Mouse (Mus musculus): ENCODE data around the gene Rnaseh2b. TPM values are rescaled to one million over a fixed set of nuclear protein-coding genes. Genes with fewer than 3 reads are reported as not detected.

Gene Rnaseh2b
- polyA plus RNA-seq, 1 experiment, result 5.0 TPM

DNA sequence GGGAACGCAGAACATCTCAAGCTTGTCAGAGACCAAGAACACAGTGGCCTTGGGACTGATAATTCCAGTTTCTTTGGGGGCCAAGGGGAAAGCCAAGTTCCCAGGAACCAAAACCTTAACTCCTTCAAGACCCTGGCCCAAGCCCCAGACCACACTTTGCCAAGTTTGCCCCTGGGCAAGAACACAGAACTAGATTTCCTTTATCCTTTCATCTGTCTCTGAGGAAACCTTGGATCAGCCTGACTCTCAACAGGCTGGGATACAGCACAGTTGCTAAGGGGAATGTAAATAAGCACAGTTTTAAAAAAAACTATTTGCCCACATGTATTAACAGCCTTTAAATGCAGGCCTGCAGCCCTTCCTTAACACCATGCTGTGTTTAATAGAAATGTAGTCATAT is 15.2 kb downstream of the Rnaseh2b start:
- DNase-seq (ENCODE audit: low read depth, low spot score), result no peak
- WGBS, result 77% methylated on average over 1 of the region's 1 CpGs

GRCm38 (mm10) chr14:62309026-62309425 is 16.6 kb downstream of the Rnaseh2b start:
- 40% methylated on average over 2 of the region's 2 CpGs for WGBS
- DNase-seq (ENCODE audit: low read depth, low spot score), result no peak

GRCm38 (mm10) chr14:62311672-62312071 is 19.3 kb downstream of the Rnaseh2b start:
- 95% methylated on average over 1 of the region's 1 CpGs for WGBS
- DNase-seq (ENCODE audit: low read depth, low spot score), result no peak

DNA sequence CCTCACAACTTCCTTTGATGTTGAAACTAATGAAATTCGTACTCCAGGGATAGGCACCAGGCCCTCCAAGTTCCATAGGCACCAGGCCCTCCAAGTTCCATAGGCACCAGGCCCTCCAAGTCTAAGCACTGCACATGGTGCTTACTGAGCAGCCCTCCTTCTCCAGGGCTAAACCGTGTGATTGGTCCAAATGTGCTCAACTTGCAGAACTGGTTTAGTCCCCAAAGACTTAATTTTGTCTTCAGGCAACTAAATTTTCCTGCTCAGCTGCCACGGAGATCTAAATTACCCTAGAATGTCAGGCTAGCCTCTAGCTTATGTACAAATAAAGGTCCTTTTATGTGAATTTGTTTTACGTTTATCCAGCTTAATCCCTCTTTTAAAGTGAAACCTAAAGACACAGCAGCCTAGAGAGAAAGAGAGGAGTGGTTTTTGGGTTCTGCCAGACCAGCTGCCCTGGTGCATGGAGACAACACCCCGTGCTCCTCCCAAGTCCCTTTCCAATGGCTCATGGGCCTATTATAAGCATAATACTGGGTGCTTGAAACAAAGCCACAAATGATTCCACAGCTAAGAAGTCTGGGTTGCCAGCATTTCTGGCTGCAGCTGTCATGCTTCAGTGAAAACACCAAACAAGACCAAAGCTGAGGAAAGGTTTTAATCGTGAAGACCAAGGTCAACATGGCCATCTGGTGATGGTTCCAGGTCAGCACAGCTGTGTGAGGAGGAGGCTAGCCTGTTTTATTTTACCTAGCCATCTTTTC is 30.4 kb downstream of the Rnaseh2b start:
- DNase-seq (ENCODE audit: low read depth, low spot score), result no peak
- WGBS, result 22% methylated on average over 6 of the region's 6 CpGs

- 76% methylated on average over 5 of the region's 5 CpGs for WGBS
- no peak for DNase-seq (ENCODE audit: low read depth, low spot score)
These were observed 31.1 kb downstream of the Rnaseh2b start for GRCm38 (mm10) chr14:62323457-62323856.

DNA sequence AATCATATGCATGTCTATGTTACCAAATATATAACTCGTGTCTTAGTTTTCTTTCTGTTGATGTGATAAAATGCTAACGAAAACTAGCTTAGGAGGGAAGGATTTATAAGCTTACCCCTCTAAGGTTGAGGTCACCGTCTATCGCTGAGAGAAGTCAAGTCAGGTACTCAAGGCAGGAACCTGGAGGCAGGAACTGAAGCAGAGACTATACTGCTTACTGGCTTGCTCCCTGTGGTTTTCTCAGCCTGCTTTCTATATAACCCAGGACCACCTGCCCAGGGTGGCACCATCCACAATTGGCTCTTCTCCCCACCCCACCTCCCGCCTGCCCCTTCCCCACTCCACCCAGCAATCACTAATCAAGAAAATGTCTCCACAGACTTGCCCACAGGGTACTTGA is 32.6 kb downstream of the Rnaseh2b start:
- DNase-seq (ENCODE audit: low read depth, low spot score), result no peak
- 89% methylated on average over 5 of the region's 5 CpGs for WGBS

- 62% methylated on average over 3 of the region's 3 CpGs for WGBS
These were observed 33.6 kb downstream of the Rnaseh2b start for GRCm38 (mm10) chr14:62326026-62326425.

DNA sequence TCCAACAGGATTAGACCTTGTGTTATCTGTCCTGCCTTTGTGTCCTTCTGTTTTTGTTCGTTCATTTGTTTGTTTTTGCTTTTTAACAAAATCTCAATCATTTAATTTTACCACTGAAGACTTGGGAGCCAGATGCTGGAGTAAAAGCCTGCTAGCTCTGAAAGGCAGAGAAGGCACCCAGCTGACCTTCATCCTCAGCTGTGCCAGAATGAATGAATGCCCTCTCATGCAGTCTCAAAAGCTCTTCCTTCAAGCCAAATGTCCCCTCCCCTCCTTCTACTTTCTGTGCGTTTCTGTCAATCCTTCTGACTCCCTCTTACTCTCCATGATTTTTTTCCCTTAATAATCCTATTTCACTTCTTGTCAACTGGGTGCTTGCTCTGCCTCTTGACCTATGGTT is 34.8 kb downstream of the Rnaseh2b start:
- WGBS, result 45% methylated on average over 2 of the region's 2 CpGs
- DNase-seq (ENCODE audit: low read depth, low spot score), result no peak

More at GRCm38 (mm10) chr14:62326026-62326425, 33.6 kb downstream of the Rnaseh2b start:
- DNase-seq (ENCODE audit: low read depth, low spot score), result no peak

DNA sequence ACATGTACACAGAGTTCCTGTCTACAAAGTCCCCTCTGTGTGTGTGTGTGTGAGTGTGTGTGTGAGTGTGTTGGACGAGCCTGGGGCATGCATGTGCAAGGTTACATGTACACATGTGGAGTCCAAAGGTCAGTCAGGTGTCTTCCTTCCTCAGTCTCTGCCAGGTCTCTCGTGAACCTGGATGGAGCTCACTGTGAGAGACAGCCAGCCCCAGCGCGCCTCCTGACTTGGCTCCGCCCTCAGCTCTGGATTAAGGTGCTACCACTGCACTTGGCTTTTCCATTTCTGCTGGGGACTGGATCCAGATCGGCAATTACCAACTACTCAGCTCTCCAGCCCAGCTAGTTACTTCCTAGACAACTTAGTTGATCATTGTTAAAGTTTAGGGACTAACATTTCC is 36.2 kb downstream of the Rnaseh2b start:
- 29% methylated on average over 6 of the region's 6 CpGs for WGBS
- no peak for DNase-seq (ENCODE audit: low read depth, low spot score)

DNA sequence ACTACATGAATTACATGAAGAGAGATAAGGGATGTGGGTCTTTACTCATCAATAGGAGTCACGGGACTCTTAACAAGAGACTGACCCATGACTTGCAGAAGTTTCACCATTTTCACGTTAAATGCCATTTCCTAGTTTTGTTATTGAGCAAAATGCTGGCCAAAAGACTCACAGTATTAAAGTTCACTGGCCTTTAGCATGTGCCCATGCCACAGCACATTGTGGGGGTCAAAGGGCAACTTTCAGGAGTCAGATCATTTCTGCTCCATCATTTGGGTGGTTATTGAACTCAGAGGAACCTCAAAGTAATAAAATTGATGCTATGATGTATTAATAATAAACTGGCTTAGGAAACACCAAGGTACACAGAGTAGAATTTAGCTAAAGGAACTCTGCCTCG is 37.2 kb downstream of the Rnaseh2b start:
- WGBS, result 73% methylated on average over 3 of the region's 3 CpGs
- no peak for DNase-seq (ENCODE audit: low read depth, low spot score)

- WGBS, result 12% methylated on average over 6 of the region's 6 CpGs
- DNase-seq (ENCODE audit: low read depth, low spot score), result no peak
These were observed 39.1 kb downstream of the Rnaseh2b start for GRCm38 (mm10) chr14:62331457-62331856.

GRCm38 (mm10) chr14:62331866-62332619 is 39.7 kb downstream of the Rnaseh2b start:
- peak; percentile 59 for DNase-seq (ENCODE audit: low read depth, low spot score)
- WGBS, result under 1% methylated on average over 62 of the region's 62 CpGs

GRCm38 (mm10) chr14:62333909-62334687 is 41.7 kb downstream of the Rnaseh2b start:
- DNase-seq (ENCODE audit: low read depth, low spot score), result no peak
- 71% methylated on average over 9 of the region's 9 CpGs for WGBS

- 88% methylated on average over 1 of the region's 1 CpGs for WGBS
- DNase-seq (ENCODE audit: low read depth, low spot score), result no peak
These were observed 46.8 kb downstream of the Rnaseh2b start for GRCm38 (mm10) chr14:62339196-62339595.

- WGBS, result 60% methylated on average over 8 of the region's 8 CpGs
- no peak for DNase-seq (ENCODE audit: low read depth, low spot score)
These were observed 49.7 kb downstream of the Rnaseh2b start for GRCm38 (mm10) chr14:62341887-62342642.

- DNase-seq (ENCODE audit: low read depth, low spot score), result no peak
- 54% methylated on average over 10 of the region's 10 CpGs for WGBS
These were observed 50.3 kb downstream of the Rnaseh2b start for GRCm38 (mm10) chr14:62342643-62343144.

- WGBS, result 88% methylated on average over 11 of the region's 11 CpGs
- no peak for DNase-seq (ENCODE audit: low read depth, low spot score)
These were observed 54.2 kb downstream of the Rnaseh2b start for GRCm38 (mm10) chr14:62346570-62346969.

- DNase-seq (ENCODE audit: low read depth, low spot score), result no peak
These were observed 54.7 kb downstream of the Rnaseh2b start for GRCm38 (mm10) chr14:62347103-62347502.

GRCm38 (mm10) chr14:62349786-62350185 is 57.4 kb downstream of the Rnaseh2b start:
- no peak for DNase-seq (ENCODE audit: low read depth, low spot score)
- 84% methylated on average over 5 of the region's 5 CpGs for WGBS

More at GRCm38 (mm10) chr14:62347103-62347502, 54.7 kb downstream of the Rnaseh2b start:
- 76% methylated on average over 7 of the region's 7 CpGs for WGBS
